Mouse (Mus musculus) kidney, adult 2 months (tissue): ENCODE data around the gene Tmem38a. TPM values are rescaled to one million over a fixed set of nuclear protein-coding genes. Genes with fewer than 3 reads are reported as not detected.

Experiments
- DNase-seq: peaks from one replicate; pipeline ENCODE4 v3.0.0; 2021
- H3K27ac ChIP-seq: fragments of 200-500 bp; 2 replicates; pipeline ENCODE4 v1.5.1; 2012; ENCODE audit warnings: low read depth, low read length, control low read depth, inconsistent platforms; ENCODE audit not compliant: insufficient read depth
- H3K27me3 ChIP-seq: fragments of 200-500 bp; replicated peaks from 2 replicates; pipeline ENCODE4 v1.6.1; 2012; ENCODE audit warnings: mild to moderate bottlenecking, moderate library complexity, low read length, inconsistent platforms; ENCODE audit not compliant: control insufficient read depth, insufficient read depth
- H3K36me3 ChIP-seq: fragments of 200-500 bp; 2 replicates; pipeline ENCODE4 v1.6.1; 2012; ENCODE audit warnings: mild to moderate bottlenecking, moderate library complexity, low read length, inconsistent platforms; ENCODE audit not compliant: control insufficient read depth, insufficient read depth
- H3K4me1 ChIP-seq: fragments of 200-500 bp; 2 replicates; pipeline ENCODE4 v1.6.1; 2011; ENCODE audit warnings: low read length; ENCODE audit not compliant: control insufficient read depth, insufficient read depth
- H3K4me3 ChIP-seq: fragments of 200-500 bp; 2 replicates; pipeline ENCODE4 v1.5.1; 2011; ENCODE audit warnings: mild to moderate bottlenecking, low read depth, low read length, control low read depth; ENCODE audit not compliant: insufficient read depth
- CTCF ChIP-seq: fragments of 200-500 bp; conservative IDR thresholded peaks from 2 replicates; pipeline ENCODE4 v1.5.1; 2011; ENCODE audit warnings: low read depth, mild to moderate bottlenecking, control low read depth, low read length, moderate library complexity, mixed read lengths; ENCODE audit not compliant: insufficient read depth, insufficient read length
- POLR2A ChIP-seq: fragments of 200-500 bp; IDR thresholded peaks from one replicate; pipeline ENCODE4 v1.6.1; 2011; ENCODE audit warnings: low read depth, low read length, control low read depth
- WGBS: fragments of 180-500 bp; shearing (Covaris S2); methylation state at CpG from one replicate; pipeline ENCODE4 v1.1.7; 2018; 5-methylcytosine and 5-hydroxymethylcytosine counted together
- polyA plus RNA-seq: library from polyadenylated mRNA; depleted of rRNA; stranded (reverse); fragments of >200 nt; gene quantifications from 2 replicates; pipeline ENCODE4 v1.2.3, GENCODE M21; 2012

Tmem38a gene
- polyA plus RNA-seq, 1 experiment = 40.8 TPM

- Histone ChIP-seq H3K27me3 (no peaks in the 10 kb centered on the region), H3K36me3 (no peaks in the 10 kb centered on the region; the same call in 1 of the 2 replicates), H3K27ac (peak overlapping the region; percentile 67), H3K4me1 (peaks cover 3% of the 10 kb centered on the region; the same call in 1 of the 2 replicates), H3K4me3 (peak overlapping the region; percentile 63)
- WGBS = under 1% methylated on average over 45 of the region's 45 CpGs
- no peak for DNase-seq
- TF ChIP-seq CTCF = no peak
- no peak for TF ChIP-seq POLR2A
Observed at GRCm38 (mm10) chr8:72548644-72549313, 23.1 kb upstream of the Tmem38a start.

GRCm38 (mm10) chr8:72549314-72549892, 22.5 kb upstream of the Tmem38a start:
- H3K27me3 ChIP-seq = no peaks in the 10 kb centered on the region
- 5% methylated on average over 5 of the region's 5 CpGs for WGBS
- no peak for TF ChIP-seq CTCF
- no peak for TF ChIP-seq POLR2A

GRCm38 (mm10) chr8:72555770-72556169, 16.1 kb upstream of the Tmem38a start:
- no peak overlapping the region for H3K27ac ChIP-seq
- WGBS = 77% methylated on average over 4 of the region's 4 CpGs
- H3K36me3 ChIP-seq = no peaks in the 10 kb centered on the region; the same call in none of the 2 replicates
- no peak overlapping the region for H3K4me3 ChIP-seq
- H3K4me1 ChIP-seq = peaks cover 5% of the 10 kb centered on the region; the same call in 1 of the 2 replicates
- no peak for DNase-seq
- no peak for TF ChIP-seq CTCF
- TF ChIP-seq POLR2A = no peak
- no peaks in the 10 kb centered on the region for H3K27me3 ChIP-seq

More at GRCm38 (mm10) chr8:72549314-72549892, 22.5 kb upstream of the Tmem38a start:
- DNase-seq = peak; percentile 32
- Histone ChIP-seq H3K27ac (peak overlapping the region; percentile 64), H3K4me3 (peak overlapping the region; percentile 63), H3K36me3 (no peaks in the 10 kb centered on the region; the same call in 1 of the 2 replicates), H3K4me1 (peaks cover 3% of the 10 kb centered on the region; the same call in 1 of the 2 replicates)

- DNase-seq = no peak
- Histone ChIP-seq H3K4me1 (peaks cover 5% of the 10 kb centered on the region; the same call in 1 of the 2 replicates), H3K4me3 (no peak overlapping the region), H3K36me3 (no peaks in the 10 kb centered on the region; the same call in 1 of the 2 replicates), H3K27ac (no peak overlapping the region), H3K27me3 (no peaks in the 10 kb centered on the region)
- TF ChIP-seq POLR2A = no peak
- no peak for TF ChIP-seq CTCF
- 70% methylated on average over 1 of the region's 1 CpGs for WGBS
Observed at GRCm38 (mm10) chr8:72561111-72561689, 10.7 kb upstream of the Tmem38a start.

- no peak for DNase-seq
- Histone ChIP-seq H3K36me3 (no peaks in the 10 kb centered on the region), H3K27ac (no peak overlapping the region), H3K27me3 (no peaks in the 10 kb centered on the region), H3K4me3 (no peak overlapping the region), H3K4me1 (peaks cover 6% of the 10 kb centered on the region)
- TF ChIP-seq POLR2A (no peak), CTCF (no peak)
- WGBS = 94% methylated on average over 2 of the region's 2 CpGs
Observed at GRCm38 (mm10) chr8:72565970-72566369, 5.9 kb upstream of the Tmem38a start.

GRCm38 (mm10) chr8:72570633-72571610, 933 bp upstream of the Tmem38a start, which contains the start of gene Smim7:
Smim7 (minus strand) TSS chr8:72571088.
- Histone ChIP-seq H3K4me1 (peaks cover 12% of the 10 kb centered on the region), H3K27me3 (no peaks in the 10 kb centered on the region), H3K4me3 (peak within 1 kb of the TSS; percentile 82), H3K27ac (peak within 1 kb of the TSS; percentile 95), H3K36me3 (no peaks in the 10 kb centered on the region)
- TF ChIP-seq CTCF = no peak
- TF ChIP-seq POLR2A = peak; percentile 66
- DNase-seq = peak; percentile 100
- under 1% methylated on average over 52 of the region's 52 CpGs for WGBS
